Mouse (Mus musculus) kidney, postnatal 4 days (tissue): Measurements from ENCODE around the gene Igfl3.

ENCODE experiments used
- DNase-seq, 2 experiments: peaks; one replicate each; pipeline ENCODE4 v3.0.0; 2021; ENCODE audit warnings: mixed read lengths in 2 of 2

The Igfl3 gene

DNA sequence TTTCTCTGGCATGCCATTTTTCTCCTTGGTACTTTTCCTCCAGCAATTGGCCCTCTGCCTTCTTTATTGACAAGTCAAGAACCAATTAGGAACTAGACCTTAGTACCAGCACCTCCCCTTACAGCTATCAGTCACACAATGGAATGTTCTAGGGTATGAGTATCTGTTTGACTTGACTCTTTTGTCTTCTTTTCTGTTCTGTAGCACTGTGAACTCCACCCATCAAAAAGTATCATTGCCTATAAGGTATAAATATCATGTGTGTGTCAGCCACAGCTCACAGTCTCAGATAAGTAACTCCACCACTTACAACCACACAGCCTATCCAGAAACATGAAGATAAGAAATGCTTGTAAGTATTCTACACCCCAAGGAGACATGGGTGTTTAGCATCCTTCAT, at the start of gene Igfl3:
TSS of gene Igfl3 (plus strand) at position 301 of the 400 bp plus-strand sequence.
- DNase-seq = no peak

DNA sequence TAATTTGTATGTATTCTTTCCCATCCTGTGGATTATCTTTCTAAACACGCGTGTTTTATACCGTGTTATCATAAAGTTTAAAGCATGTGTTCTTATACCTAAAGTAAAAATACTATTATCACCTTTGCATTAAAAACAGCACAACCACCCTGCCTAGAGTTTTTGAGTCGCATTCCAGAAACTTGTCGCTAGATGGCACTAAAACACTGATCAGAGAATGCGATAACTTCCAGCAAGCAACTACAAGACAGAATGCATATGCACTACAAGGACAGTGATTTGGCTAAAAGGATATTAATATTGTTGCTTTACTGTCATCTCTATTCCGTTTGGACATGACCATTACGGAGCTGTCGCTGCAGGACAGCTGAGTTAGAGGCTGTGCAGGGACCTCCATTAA, 34.6 kb downstream of the Igfl3 start:
- peak in 1 of 2 experiments; percentile 5 for DNase-seq

DNA sequence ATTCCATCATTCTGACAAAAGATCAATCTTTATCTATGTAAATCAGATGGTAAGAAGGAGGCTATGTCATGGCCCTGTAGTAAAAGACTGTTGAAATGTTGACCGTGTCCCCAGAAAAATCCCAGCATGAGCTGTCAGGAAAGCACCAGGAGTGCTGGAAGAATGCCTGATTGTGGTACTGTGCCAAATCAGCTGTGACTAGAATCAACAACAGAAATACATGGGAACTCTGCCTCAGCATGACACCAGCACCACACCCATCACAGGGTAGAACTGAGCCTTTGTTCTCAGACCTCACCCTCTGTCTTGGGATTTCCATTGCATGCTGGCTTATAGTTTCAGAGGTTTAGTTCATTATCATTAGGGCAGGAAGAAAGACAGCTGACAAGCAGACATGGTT, 38.4 kb downstream of the Igfl3 start:
- no peak for DNase-seq
